Mouse (Mus musculus): Measurements from ENCODE around the gene Ethe1. TPM values are rescaled to one million over a fixed set of nuclear protein-coding genes. Genes with fewer than 3 reads are reported as not detected.

Ethe1 gene
- polyA plus RNA-seq, 1 experiment: 11.3 TPM

DNA sequence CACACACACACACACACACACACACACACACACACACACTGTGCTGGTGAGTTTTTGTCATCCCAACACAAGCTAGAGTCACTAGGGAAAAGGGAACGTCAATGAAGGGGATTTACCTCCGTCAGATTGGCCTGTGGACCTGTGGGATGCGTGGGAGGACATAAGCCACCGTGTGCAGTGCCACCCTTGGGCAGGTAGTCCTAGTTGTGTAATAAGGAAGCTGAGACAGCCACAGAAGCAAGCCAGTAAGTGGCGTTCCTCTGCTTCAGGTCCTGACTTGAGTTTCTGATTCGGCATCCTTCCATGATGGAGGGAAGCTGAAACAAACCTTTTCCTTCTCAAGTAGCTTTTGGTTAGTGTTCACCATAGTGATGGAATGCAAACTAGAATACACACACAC is 57.1 kb downstream of the Ethe1 start:
- Histone ChIP-seq H3K4me3 (ENCODE audit: insufficient read depth, low read length) (no peak overlapping the region), H3K4me1 (ENCODE audit: control insufficient read depth, insufficient read depth, low read length) (no peaks in the 10 kb centered on the region), H3K27ac (ENCODE audit: insufficient read depth, low read length) (no peak overlapping the region)
- TF ChIP-seq CTCF (IDR thresholded peaks at IDR 0.05; ENCODE audit: borderline replicate concordance, insufficient read depth, low read length) (no peak), POLR2A (IDR thresholded peaks at IDR 0.05; ENCODE audit: low read depth, low read length) (no peak)

DNA sequence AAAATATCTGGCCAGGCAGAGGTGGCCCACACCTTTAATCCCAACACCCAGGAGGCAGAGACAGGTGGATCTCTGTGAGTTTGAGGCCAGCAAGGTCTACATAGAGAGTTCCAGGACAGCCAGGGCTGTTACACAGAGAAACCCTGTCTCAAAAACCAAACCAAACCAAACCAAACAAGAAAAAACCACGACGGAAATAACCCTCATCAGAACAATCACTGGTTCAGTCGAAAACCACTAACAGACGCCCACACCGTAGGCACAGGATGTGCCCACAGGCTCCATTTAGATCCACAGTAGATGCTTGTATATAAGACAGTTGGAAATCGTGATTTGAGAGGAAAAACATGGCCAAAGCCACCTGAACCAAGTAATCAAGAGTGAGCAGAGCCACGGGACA is 57.7 kb downstream of the Ethe1 start:
- Histone ChIP-seq H3K4me3 (ENCODE audit: insufficient read depth, low read length) (no peak overlapping the region), H3K4me1 (ENCODE audit: control insufficient read depth, insufficient read depth, low read length) (no peaks in the 10 kb centered on the region), H3K27ac (ENCODE audit: insufficient read depth, low read length) (no peak overlapping the region)
- no peak for TF ChIP-seq CTCF (IDR thresholded peaks at IDR 0.05; ENCODE audit: borderline replicate concordance, insufficient read depth, low read length)

DNA sequence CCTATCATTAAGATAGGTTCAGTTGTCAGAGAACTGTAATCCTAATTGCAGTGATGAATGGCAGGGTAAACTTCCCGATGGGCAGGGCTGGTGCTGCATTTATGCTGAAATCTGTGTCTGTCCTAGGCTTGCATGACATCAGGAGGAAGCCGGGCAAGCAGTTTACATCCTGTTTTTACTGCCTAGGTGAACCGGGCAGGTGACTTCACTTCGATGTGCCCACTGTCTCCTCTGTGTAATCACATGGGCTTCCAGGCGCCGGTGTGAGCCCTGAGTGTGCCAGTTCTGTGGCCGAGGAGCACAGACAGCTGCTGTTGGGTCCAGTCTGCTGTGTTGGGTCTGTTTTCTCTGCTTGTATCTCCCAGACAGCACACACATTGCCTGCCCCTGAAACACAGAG is 59.1 kb downstream of the Ethe1 start:
- H3K27ac ChIP-seq (ENCODE audit: insufficient read depth, low read length): no peak overlapping the region
- no peak for TF ChIP-seq POLR2A (IDR thresholded peaks at IDR 0.05; ENCODE audit: low read depth, low read length)
- no peak for TF ChIP-seq CTCF (IDR thresholded peaks at IDR 0.05; ENCODE audit: borderline replicate concordance, insufficient read depth, low read length)
- H3K4me3 ChIP-seq (ENCODE audit: insufficient read depth, low read length): no peak overlapping the region
- H3K4me1 ChIP-seq (ENCODE audit: control insufficient read depth, insufficient read depth, low read length): no peaks in the 10 kb centered on the region

DNA sequence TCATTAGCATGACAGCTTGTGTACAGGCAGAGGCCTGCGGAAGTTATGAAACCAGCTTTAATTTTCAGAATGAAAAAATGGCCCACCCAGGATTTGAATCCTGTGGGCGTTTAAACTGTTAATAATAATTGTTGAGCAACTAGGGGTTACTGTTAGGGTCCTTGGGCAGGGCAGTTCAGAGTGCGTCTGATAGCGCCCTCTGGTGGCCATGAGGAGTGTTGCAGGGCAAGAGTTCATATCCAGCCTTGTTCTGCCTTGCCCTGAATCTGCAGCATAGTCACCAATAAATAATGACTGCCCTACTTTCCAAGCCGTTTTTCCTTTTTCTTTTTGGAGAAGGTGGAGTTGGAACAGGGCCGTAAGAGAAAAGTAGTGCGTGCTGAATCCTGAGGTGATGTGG is 66.3 kb downstream of the Ethe1 start:
- Histone ChIP-seq H3K4me3 (ENCODE audit: insufficient read depth, low read length) (no peak overlapping the region), H3K27ac (ENCODE audit: insufficient read depth, low read length) (no peak overlapping the region), H3K4me1 (ENCODE audit: control insufficient read depth, insufficient read depth, low read length) (no peaks in the 10 kb centered on the region)
- TF ChIP-seq CTCF (IDR thresholded peaks at IDR 0.05; ENCODE audit: borderline replicate concordance, insufficient read depth, low read length): peak; percentile 89
- TF ChIP-seq POLR2A (IDR thresholded peaks at IDR 0.05; ENCODE audit: low read depth, low read length): no peak

Other genes with a start within 250 kb of the Ethe1 start
- not detected in 2 replicates for gene Lypd5, start 238.3 kb upstream of the Ethe1 start, polyA plus RNA-seq (2011; ENCODE audit: insufficient read length, low read depth, missing spikeins)
- gene Kcnn4, start 217.3 kb upstream of the Ethe1 start, polyA plus RNA-seq (2011; ENCODE audit: insufficient read length, low read depth, missing spikeins): 1.9 and 3.4 TPM in 2 replicates
- 14.8 and 18.1 TPM in 2 replicates for gene Smg9, start 187.9 kb upstream of the Ethe1 start, polyA plus RNA-seq (2011; ENCODE audit: insufficient read length, low read depth, missing spikeins)
- not detected in 2 replicates for gene Irgc1, start 135.2 kb upstream of the Ethe1 start, polyA plus RNA-seq (2011; ENCODE audit: insufficient read length, low read depth, missing spikeins)
- 35.2 and 70.2 TPM in 2 replicates for gene Plaur, start 125.1 kb upstream of the Ethe1 start, polyA plus RNA-seq (2011; ENCODE audit: insufficient read length, low read depth, missing spikeins)
- gene Cadm4, start 105.5 kb upstream of the Ethe1 start, polyA plus RNA-seq (2011; ENCODE audit: insufficient read length, low read depth, missing spikeins): 1.2 and 3.3 TPM in 2 replicates
- gene Zfp428, start 80.5 kb upstream of the Ethe1 start, polyA plus RNA-seq (2011; ENCODE audit: insufficient read length, low read depth, missing spikeins): 5.6 and 8.9 TPM in 2 replicates
- not detected in 2 replicates for gene AC161166.1, start 75.1 kb upstream of the Ethe1 start, polyA plus RNA-seq (2011; ENCODE audit: insufficient read length, low read depth, missing spikeins)
- 17.6 and 21.7 TPM in 2 replicates for gene Irgq, start 56.9 kb upstream of the Ethe1 start, polyA plus RNA-seq (2011; ENCODE audit: insufficient read length, low read depth, missing spikeins)
- not detected in 2 replicates for gene Pinlyp, start 41.4 kb upstream of the Ethe1 start, polyA plus RNA-seq (2011; ENCODE audit: insufficient read length, low read depth, missing spikeins)
- 33.3 and 41.3 TPM in 2 replicates for gene Xrcc1, start 41.3 kb upstream of the Ethe1 start, polyA plus RNA-seq (2011; ENCODE audit: insufficient read length, low read depth, missing spikeins)
- gene Zfp575, start 98 bp downstream of the Ethe1 start, polyA plus RNA-seq (2011; ENCODE audit: insufficient read length, low read depth, missing spikeins): 2.3 and 2.6 TPM in 2 replicates
- 0.76 and 0.97 TPM in 2 replicates for gene Phldb3, start 23.2 kb downstream of the Ethe1 start, polyA plus RNA-seq (2011; ENCODE audit: insufficient read length, low read depth, missing spikeins)
- gene Lypd3, start 49.0 kb downstream of the Ethe1 start, polyA plus RNA-seq (2011; ENCODE audit: insufficient read length, low read depth, missing spikeins): not detected in 2 replicates
- gene Tex101, start 89.1 kb downstream of the Ethe1 start, polyA plus RNA-seq (2011; ENCODE audit: insufficient read length, low read depth, missing spikeins): not detected in 2 replicates
- not detected in 2 replicates for gene BC049730, start 121.7 kb downstream of the Ethe1 start, polyA plus RNA-seq (2011; ENCODE audit: insufficient read length, low read depth, missing spikeins)
- gene Gm4763, start 139.4 kb downstream of the Ethe1 start, polyA plus RNA-seq (2011; ENCODE audit: insufficient read length, low read depth, missing spikeins): not detected in 2 replicates
- gene Cd177, start 172.8 kb downstream of the Ethe1 start, polyA plus RNA-seq (2011; ENCODE audit: insufficient read length, low read depth, missing spikeins): not detected in 2 replicates
- not detected in 2 replicates for gene Ceacam10, start 189.7 kb downstream of the Ethe1 start, polyA plus RNA-seq (2011; ENCODE audit: insufficient read length, low read depth, missing spikeins)